Mouse (Mus musculus) midbrain, embryonic 16.5 days (tissue): ENCODE measurements around the gene Casd1. TPM values are rescaled to one million over a fixed set of nuclear protein-coding genes. Genes with fewer than 3 reads are reported as not detected.

Experiments used
- ATAC-seq: fragments of 200-750 bp; cut with Nextera tagmentation; 2 replicates; pipeline ENCODE4 v1.8.0; 2017; ENCODE audit warnings: moderate TSS enrichment
- H3K27ac ChIP-seq: fragments of 300-500 bp; sonication (generic); 2 replicates; pipeline ENCODE4 v1.5.1; 2014; ENCODE audit warnings: mild to moderate bottlenecking, low read length, mixed read lengths
- H3K27me3 ChIP-seq: fragments of 300-500 bp; sonication (generic); 2 replicates; pipeline ENCODE4 v1.6.1; 2014; ENCODE audit warnings: low read depth, low read length, mixed read lengths; ENCODE audit not compliant: control insufficient read depth, insufficient read depth
- H3K36me3 ChIP-seq: fragments of 300-500 bp; sonication (generic); 2 replicates; pipeline ENCODE4 v1.6.1; 2014; ENCODE audit warnings: mild to moderate bottlenecking, low read length, moderate library complexity, mixed read lengths; ENCODE audit not compliant: control insufficient read depth, insufficient read depth
- H3K4me1 ChIP-seq: fragments of 300-500 bp; sonication (generic); 2 replicates; pipeline ENCODE4 v1.6.1; 2014; ENCODE audit warnings: mild to moderate bottlenecking, low read length, mixed read lengths; ENCODE audit not compliant: control insufficient read depth, insufficient read depth
- H3K4me2 ChIP-seq: fragments of 300-500 bp; sonication (generic); 2 replicates; pipeline ENCODE4 v1.6.1; 2014; ENCODE audit warnings: mild to moderate bottlenecking, low read length, mixed read lengths
- H3K4me3 ChIP-seq: fragments of 300-500 bp; sonication (generic); 2 replicates; pipeline ENCODE4 v1.5.1; 2014; ENCODE audit warnings: low read depth, mild to moderate bottlenecking, low read length, moderate library complexity, mixed read lengths
- H3K9ac ChIP-seq: fragments of 300-500 bp; sonication (generic); 2 replicates; pipeline ENCODE4 v1.6.1; 2014; ENCODE audit warnings: low read depth, low read length, mixed read lengths
- H3K9me3 ChIP-seq: fragments of 300-500 bp; sonication (generic); replicated peaks from 2 replicates; pipeline ENCODE4 v1.6.1; 2014; ENCODE audit warnings: mild to moderate bottlenecking, low read length, mixed read lengths; ENCODE audit not compliant: control insufficient read depth, poor library complexity, severe bottlenecking
- WGBS: fragments of 180-500 bp; shearing (Covaris S2); extraction: QIAGEN DNeasy Blood & Tissue Kit; methylation state at CpG from one replicate; pipeline ENCODE4 v1.1.7; 2014; 5-methylcytosine and 5-hydroxymethylcytosine counted together
- polyA plus RNA-seq: library from polyadenylated mRNA; unstranded; fragments of >200 nt; fragmentation: Nextera tagmentation; extraction: Ambion mirVana; gene quantifications from 2 replicates; pipeline ENCODE4 v1.2.1, GENCODE M21; 2015

Gene Casd1
- polyA plus RNA-seq, 1 experiment from 2014 or later, result 48.6 TPM

- WGBS, result 75% methylated on average over 2 of the region's 2 CpGs
- Histone ChIP-seq H3K4me2 (no peak overlapping the region), H3K4me3 (no peak overlapping the region), H3K9me3 (no peaks in the 10 kb centered on the region), H3K27me3 (no peaks in the 10 kb centered on the region), H3K4me1 (no peaks in the 10 kb centered on the region), H3K36me3 (no peaks in the 10 kb centered on the region), H3K27ac (no peak overlapping the region), H3K9ac (no peak overlapping the region)
- ATAC-seq, result no peak
Measured at GRCm38 (mm10) chr6:4664313-4664712, 63.7 kb downstream of the Casd1 start.

- 94% methylated on average over 6 of the region's 6 CpGs for WGBS
- Histone ChIP-seq H3K4me3 (no peak overlapping the region), H3K9ac (no peak overlapping the region), H3K9me3 (no peaks in the 10 kb centered on the region), H3K4me1 (no peaks in the 10 kb centered on the region), H3K27ac (no peak overlapping the region), H3K27me3 (no peaks in the 10 kb centered on the region), H3K4me2 (no peak overlapping the region), H3K36me3 (no peaks in the 10 kb centered on the region)
- ATAC-seq, result no peak
Measured at GRCm38 (mm10) chr6:4665154-4665553, 64.5 kb downstream of the Casd1 start.

- H3K4me3 ChIP-seq, result no peak overlapping the region
- H3K4me2 ChIP-seq, result no peak overlapping the region
- no peaks in the 10 kb centered on the region for H3K27me3 ChIP-seq
- H3K36me3 ChIP-seq, result no peaks in the 10 kb centered on the region
- no peaks in the 10 kb centered on the region for H3K4me1 ChIP-seq
- 25% methylated on average over 1 of the region's 1 CpGs for whole genome bisulfite sequencing
- no peaks in the 10 kb centered on the region for H3K9me3 ChIP-seq
- no peak for ATAC-seq
- no peak overlapping the region for H3K27ac ChIP-seq
- H3K9ac ChIP-seq, result no peak overlapping the region
Measured at GRCm38 (mm10) chr6:4677356-4677761, 76.7 kb downstream of the Casd1 start.

- Histone ChIP-seq H3K9ac (no peak overlapping the region), H3K27me3 (no peaks in the 10 kb centered on the region), H3K4me1 (no peaks in the 10 kb centered on the region), H3K36me3 (no peaks in the 10 kb centered on the region), H3K27ac (no peak overlapping the region), H3K4me3 (no peak overlapping the region), H3K9me3 (no peaks in the 10 kb centered on the region), H3K4me2 (no peak overlapping the region)
- ATAC-seq, result no peak
- WGBS, result 94% methylated on average over 1 of the region's 1 CpGs
Measured at GRCm38 (mm10) chr6:4679981-4680380, 79.3 kb downstream of the Casd1 start.

- Histone ChIP-seq H3K9ac (no peak overlapping the region), H3K27ac (no peak overlapping the region), H3K27me3 (no peaks in the 10 kb centered on the region), H3K36me3 (no peaks in the 10 kb centered on the region), H3K4me1 (no peaks in the 10 kb centered on the region), H3K4me3 (no peak overlapping the region), H3K9me3 (no peaks in the 10 kb centered on the region), H3K4me2 (no peak overlapping the region)
- 90% methylated on average over 4 of the region's 4 CpGs for WGBS
- no peak for ATAC-seq
Measured at GRCm38 (mm10) chr6:4680576-4680975, 79.9 kb downstream of the Casd1 start.

GRCm38 (mm10) chr6:4684706-4685340 lies 84.2 kb downstream of the Casd1 start:
- H3K27ac ChIP-seq, result no peak overlapping the region
- no peaks in the 10 kb centered on the region for H3K9me3 ChIP-seq
- ATAC-seq, result no peak
- no peaks in the 10 kb centered on the region for H3K4me1 ChIP-seq
- no peak overlapping the region for H3K4me2 ChIP-seq
- H3K36me3 ChIP-seq, result no peaks in the 10 kb centered on the region
- no peak overlapping the region for H3K4me3 ChIP-seq
- H3K9ac ChIP-seq, result no peak overlapping the region
- WGBS, result 71% methylated on average over 10 of the region's 10 CpGs
- H3K27me3 ChIP-seq, result no peaks in the 10 kb centered on the region

GRCm38 (mm10) chr6:4690438-4690837 lies 89.8 kb downstream of the Casd1 start:
- Histone ChIP-seq H3K9ac (no peak overlapping the region), H3K27ac (no peak overlapping the region), H3K4me2 (no peak overlapping the region), H3K9me3 (no peaks in the 10 kb centered on the region), H3K27me3 (no peaks in the 10 kb centered on the region), H3K4me3 (no peak overlapping the region), H3K4me1 (no peaks in the 10 kb centered on the region), H3K36me3 (no peaks in the 10 kb centered on the region)
- WGBS, result 61% methylated on average over 4 of the region's 4 CpGs
- no peak for ATAC-seq

Other genes starting within 250 kb of the Casd1 start
- 62.8 and 78.9 TPM in 2 replicates for gene Col1a2, start 96.0 kb upstream of the Casd1 start, polyA plus RNA-seq
- 61.4 and 65.8 TPM in 2 replicates for gene Sgce, start 146.4 kb downstream of the Casd1 start, polyA plus RNA-seq
- 6.3 and 7.9 TPM in 2 replicates for gene Peg10, start 146.5 kb downstream of the Casd1 start, polyA plus RNA-seq